Mouse (Mus musculus): ENCODE measurements around the gene Nubp2.

DNA sequence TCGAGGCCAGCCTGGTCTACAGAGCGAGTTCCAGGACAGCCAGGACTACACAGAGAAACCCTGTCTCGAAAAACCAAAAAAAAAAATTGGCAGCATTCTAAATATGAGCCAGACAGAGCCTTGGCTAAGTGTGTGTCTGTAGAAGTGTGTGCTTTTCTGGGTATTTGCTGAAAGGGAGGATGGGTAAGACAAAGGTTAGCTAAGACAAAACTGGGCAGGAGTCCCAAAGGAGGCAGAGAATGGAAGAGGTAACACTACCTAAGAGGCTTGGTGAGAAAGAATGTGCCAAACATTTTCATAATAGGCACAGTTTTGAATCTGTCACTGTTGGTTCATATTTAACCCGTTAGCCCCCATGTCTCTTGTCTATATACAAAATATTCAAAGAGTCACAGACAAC is 46.3 kb upstream of the Nubp2 start:
- TF ChIP-seq POLR2A (IDR thresholded peaks at IDR 0.05; ENCODE audit: borderline replicate concordance, extremely low read depth, insufficient read depth, insufficient read length, poor library complexity, severe bottlenecking), result no peak
- no peak for TF ChIP-seq CTCF (IDR thresholded peaks at IDR 0.05; ENCODE audit: borderline replicate concordance, extremely low read depth, insufficient read depth, insufficient read length)
